Mouse (Mus musculus): ENCODE measurements around the gene Klra17.
"Not testable (repeated sequence)": the region's sequence is repeated elsewhere in the genome, so short reads cannot be mapped to it uniquely, and the experiment has no call there.

Gene Klra17

DNA sequence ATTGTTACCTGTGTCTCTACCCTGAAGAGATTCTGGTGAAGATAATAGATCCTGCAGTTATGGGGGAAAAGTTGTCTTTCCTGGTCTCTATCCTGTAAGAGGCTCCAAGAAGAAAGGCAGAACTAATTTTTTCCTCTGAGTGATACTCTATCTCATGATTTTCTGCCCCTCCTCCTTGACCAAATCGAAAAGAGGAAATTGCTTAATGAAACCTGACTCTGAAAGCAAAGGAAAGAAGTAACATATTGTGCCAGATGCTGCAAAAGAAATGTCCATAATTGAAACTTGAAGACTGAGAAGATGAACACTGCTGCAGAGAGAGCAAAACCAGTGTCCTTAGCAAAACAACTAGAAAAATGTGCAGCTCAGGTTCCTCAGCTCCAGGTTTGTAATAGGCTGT is at the start of gene Klra17:
Gene Klra17, minus strand, starts transcription at position 124 of the 400 bp plus-strand sequence.
- no peak for DNase-seq (ENCODE audit: low read depth, low spot score)

DNA sequence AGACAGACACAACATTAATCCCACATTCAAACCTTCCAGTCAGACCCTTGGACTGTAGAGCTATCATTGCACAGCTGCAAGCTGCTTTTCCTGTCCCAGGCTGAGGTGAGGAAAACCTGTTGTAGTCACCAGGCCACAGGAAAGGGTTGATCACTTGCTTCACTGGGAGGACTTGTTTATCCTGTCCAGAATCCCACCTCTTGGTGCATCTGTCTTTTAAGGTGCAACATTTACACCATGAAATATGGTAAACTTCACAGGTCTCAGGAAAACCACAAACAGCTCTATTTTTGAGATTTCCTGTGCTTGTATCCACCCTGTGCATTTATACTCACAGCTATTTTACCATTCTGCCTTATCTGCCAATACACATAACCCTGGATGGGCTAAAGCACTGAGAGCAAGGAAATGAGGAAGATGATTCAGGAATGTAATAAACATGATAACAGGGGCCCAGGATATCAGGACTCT is 41.0 kb upstream of the Klra17 start, which contains the start of gene Klra5:
Gene Klra5, minus strand, starts transcription at position 175 of the 471 bp plus-strand sequence.
- not testable (repeated sequence) for DNase-seq (ENCODE audit: low read depth, low spot score)

DNA sequence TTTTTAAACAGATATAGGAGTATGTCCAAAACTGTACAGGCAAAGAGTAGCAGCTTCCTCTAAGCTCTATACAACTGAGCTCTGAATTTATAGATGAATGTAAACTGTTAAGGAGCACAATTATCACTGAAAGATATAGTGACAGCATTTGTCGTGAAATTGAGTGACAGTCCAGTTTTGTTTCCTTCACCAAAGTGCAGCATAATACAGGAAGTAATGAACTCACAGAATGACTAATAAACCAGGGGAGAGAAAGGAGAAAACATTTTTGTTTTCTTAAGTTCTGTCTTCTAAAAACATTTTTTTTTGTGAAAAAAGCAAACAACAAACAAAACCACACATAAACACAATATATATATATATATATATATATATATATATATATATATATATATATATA is 40.5 kb upstream of the Klra17 start:
- DNase-seq (ENCODE audit: low read depth, low spot score): no peak

DNA sequence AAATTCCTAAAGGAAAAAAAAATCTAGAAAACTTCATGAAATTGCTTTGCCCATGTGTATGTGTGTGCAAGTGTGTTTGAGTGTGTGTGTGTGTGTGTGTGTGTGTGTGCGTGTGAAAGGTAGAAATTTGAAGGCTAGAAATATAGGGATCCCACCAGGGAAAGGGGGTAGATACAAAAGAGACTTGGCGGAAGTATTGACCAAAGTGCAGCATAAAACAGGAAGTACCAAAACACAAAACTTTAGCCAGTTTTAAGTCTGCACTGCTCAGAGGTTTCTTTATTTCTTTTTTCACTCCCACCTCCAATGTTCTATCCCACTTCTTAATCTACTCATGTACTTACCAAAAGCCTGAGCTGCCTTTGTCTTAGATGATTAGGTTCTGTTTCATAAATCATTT is 6.1 kb upstream of the Klra17 start:
- DNase-seq (ENCODE audit: low read depth, low spot score): no peak

DNA sequence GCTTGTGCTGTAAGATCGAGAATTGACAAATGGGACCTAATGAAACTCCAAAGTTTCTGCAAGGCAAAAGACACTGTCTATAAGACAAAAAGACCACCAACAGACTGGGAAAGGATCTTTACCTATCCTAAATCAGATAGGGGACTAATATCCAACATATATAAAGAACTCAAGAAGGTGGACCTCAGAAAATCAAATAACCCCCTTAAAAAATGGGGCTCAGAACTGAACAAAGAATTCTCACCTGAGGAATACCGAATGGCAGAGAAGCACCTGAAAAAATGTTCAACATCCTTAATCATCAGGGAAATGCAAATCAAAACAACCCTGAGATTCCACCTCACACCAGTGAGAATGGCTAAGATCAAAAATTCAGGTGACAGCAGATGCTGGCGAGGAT is 14.1 kb downstream of the Klra17 start, which contains the start of gene Gm17631:
Gene Gm17631, plus strand, starts transcription at position 301 of the 400 bp plus-strand sequence.
- DNase-seq (ENCODE audit: low read depth, low spot score): not testable (repeated sequence)

DNA sequence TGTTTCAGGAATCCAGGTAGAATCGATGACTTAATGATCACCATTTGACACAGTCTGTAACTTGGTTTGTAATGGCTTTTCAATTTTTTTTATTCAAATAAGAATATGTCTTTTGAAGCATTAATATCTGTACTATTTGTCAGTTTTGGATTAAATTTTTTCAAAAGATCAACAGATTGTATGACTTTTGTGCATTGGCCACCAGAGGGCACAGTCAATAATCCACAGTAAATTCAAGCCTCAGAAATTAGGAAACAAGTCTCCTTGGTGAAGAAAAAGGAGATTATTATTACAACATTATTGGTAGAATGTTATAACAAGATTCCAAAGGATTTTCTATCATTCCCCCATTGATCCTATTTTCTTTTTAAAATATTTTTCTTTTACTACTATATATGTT is 50.9 kb downstream of the Klra17 start:
- no peak for DNase-seq (ENCODE audit: low read depth, low spot score)

DNA sequence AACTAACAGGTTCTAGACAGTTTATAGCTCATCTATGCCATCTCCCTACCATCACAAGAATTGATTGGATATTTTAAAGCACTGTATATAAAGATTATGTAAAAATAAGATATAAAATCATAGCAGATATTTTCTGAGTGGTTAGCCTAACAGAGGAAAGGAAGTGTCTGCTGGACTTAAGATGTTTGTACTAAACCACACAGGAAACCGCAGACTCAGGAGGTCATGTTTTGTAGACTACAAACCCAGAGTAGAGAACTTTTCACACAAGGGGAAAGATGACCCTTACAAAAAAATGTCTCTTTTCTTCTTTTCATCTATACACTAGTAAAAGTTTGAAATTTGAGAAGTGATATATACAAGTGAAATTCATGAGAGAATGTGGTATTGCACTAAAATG is 52.5 kb downstream of the Klra17 start:
- DNase-seq (ENCODE audit: low read depth, low spot score): no peak

DNA sequence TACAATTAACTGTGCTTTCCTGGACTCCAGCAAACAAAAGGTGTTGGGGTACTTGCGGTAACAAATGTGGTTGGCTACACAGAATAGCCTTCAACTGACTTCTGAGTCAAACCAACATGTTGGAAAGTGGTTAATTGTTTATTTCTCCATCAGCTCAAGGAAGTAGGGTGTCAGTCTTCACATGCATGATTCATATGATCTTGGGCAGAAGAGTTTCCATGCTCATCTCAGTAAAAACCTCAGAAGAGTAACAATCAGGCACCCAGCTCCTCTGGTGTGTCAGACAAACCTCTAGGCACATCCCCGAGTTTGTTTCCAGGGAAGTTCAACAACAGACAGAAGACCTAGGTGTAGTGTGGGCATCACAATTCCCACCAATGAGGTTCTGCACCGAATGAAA is 58.7 kb downstream of the Klra17 start:
- no peak for DNase-seq (ENCODE audit: low read depth, low spot score)

DNA sequence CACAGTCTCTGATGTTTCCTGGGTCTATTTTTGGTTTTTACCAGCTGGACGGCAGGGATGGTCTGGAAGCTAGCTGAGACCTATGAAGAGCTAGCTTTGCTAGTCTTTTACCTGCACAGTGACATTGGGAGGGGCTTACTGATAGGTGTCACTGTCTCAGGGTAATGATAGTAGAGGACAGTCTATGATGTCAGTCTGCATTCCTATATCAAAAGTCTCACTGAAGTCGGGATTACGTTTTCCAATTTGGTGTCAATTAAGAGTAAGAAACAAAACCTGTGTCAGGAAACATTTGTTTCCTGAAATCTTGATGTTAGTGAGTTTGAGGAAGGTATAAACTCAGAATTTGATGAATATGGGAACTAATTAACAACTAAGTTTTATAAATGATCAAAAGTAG is 92.3 kb downstream of the Klra17 start, which contains the start of gene Gm156:
Gene Gm156, minus strand, starts transcription at position 101 of the 400 bp plus-strand sequence.
- DNase-seq (ENCODE audit: low read depth, low spot score): not testable (repeated sequence)

Measured in embryo, embryonic 11.5 days (tissue).